Mouse (Mus musculus) kidney, postnatal 25 days (tissue): ENCODE measurements around the gene Plcb1.

Source experiments
- DNase-seq, 2 experiments: peaks; one replicate each; pipeline ENCODE4 v3.0.0; 2021; ENCODE audit warnings: mixed read lengths in 2 of 2

Plcb1 gene

DNA sequence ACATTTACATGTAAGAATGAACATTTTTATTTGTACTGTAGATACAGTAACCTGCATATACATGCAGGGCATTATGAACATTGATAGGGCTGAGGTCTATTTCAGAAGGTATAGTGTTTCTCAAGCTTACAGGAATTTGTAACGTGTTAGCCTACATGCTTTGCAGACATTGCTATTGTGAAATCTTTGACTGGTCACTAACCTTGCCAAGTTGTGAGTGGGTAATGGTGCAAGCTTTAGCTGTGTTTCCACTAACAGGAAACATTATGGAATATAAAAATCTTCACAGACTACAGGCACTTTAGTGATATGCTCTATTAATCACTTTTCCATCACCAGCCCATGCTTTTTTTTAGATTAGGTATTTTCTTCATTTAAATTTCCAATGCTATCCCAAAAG is 289.5 kb downstream of the Plcb1 start:
- no peak for DNase-seq

DNA sequence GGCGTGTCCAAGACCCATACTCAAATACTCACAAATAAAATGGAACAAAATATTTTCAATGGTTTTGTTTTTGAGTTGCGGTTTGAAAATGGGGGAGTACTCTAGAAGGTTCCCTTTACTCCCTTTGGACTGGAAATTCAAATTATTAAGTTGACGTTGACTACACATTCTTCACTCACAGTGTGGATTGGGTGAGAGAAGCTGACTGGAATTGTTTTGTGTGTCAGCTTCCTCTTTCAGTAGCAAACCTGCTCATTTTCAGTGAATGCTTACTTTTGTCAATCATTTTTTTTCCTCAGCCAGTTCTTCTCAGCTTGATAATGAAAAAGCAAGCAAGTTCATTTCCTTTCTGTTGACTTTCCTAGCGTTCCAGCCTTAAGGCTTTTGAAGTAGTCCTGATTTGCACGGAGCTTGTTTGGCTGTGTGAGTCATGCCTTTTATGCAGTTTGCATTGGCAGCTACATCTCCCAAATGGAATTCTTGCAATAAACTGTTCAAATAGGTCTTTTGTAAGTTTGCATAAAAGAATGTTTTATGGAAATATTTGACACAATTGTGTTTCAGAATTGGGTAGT is 306.8 kb downstream of the Plcb1 start:
- DNase-seq: no peak

DNA sequence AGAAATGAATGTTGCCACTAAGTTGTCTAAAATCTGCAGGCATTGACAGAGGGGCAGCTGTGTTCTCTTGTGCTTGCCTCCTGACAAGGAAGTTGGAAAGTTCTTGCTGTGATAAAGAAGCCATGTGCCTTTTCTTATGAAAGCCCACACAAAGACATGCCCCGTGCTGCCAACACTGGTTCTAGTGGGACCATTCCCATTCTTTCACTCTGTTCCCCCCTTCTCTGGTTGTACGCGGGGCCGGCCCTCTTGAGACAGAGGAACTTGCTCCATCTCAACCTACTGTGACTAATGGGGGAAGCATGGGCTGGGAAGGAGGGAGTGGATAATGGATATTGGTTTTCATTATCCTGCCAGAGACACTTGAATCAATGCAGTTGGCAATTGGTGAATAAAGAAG is 315.4 kb downstream of the Plcb1 start:
- no peak for DNase-seq

DNA sequence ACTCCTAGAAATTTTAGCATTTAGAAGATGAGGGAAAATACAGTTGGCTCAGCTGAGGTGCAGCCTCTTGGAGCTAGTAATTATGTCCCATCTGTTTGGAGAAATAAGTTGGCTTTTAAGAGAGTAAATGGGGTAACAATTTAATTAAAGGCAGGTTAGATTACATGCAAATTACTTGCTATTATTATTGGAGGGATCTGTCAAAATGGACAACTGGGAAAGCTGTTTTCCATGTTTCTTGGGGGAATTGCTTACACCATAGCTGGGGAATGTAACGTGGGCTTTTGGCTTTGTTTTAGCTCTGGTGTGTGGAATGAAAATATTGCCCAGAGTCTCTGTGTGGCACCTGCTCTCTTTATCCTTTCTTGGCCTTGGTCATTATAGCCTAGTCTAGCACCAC is 316.1 kb downstream of the Plcb1 start:
- no peak for DNase-seq

DNA sequence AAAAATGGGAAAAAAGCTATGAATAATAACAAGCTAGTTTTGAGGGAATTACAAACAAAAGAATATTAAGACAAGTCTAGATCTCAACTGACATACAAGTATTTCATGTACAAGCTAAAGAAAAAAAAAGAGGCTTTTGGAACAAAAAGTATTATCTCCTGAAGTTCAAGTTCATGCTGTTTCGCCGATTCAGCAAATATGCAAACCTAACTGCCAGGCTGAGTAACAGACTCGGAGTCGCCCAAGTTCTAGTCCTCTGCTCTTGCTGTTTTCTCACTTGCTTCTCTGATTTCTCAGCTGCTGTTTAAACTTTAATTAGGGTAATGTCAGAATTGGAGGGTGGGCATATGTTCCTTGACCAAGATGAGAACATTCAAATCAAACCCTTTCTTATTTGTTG is 320.8 kb downstream of the Plcb1 start:
- no peak for DNase-seq

DNA sequence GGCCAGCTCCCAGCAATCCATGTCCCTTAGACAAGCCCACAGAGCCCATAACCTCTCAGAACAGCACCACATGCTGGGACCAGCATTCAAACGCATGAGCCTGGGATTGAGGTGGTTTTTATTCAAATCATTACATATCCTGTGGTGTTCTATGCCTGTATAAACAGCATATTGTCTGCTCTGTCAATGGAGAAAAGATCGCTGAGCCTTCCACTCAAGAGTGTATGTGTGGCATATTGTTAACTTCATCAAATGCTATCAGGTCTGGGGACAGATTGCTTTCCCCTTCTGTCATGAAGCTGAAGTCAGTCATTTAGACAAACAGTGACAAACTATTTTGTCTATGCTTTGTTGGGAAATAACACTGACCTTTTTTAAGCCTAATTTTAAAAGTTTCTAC is 322.7 kb downstream of the Plcb1 start:
- no peak for DNase-seq

DNA sequence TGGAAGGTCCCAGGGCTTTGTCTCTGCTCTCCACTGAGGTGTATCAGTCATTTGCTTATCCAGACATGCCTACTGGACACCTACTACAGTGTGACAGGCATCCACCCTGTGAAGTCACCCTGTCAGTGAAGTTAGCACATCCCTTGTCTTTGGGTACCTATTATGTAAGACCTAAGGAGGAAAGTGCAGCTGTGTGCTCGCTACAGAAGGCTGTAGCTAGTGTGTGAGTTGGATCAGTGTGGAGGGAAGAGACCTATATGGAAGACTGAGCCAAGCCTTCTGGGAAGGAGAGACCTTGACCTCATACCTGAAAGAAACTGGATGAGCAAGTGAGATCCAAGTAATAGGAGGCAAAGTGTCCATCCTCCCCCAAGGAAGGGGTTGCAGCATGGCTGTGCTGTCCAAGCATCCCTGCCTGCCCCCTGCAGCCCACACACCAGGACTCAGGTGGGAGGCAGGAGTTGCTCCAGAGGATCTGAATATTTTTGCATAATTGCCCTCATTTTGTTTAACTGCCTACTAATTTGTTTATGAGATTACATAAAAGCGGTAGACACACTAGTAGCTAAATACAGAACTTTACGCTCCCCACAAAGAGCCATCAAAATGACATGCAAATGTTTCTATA is 328.7 kb downstream of the Plcb1 start:
- DNase-seq: no peak

DNA sequence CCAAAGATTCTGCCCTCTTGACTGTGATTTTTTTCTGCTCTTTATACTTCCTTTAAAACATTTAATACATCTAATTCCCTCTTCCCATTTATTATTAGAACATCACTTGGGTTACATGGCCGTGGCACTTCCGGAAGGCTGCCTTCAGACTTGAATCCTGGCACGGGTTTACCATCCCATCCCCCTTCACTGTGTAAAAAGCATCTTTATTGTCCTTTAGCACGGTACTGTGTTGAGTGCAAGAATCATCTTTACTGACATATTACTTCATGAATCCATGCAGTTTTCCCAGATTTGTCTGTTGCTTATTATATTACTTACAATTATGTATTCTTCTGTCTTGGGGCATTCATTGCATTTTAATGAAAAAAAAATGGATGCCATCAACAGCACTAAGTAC is 337.2 kb downstream of the Plcb1 start:
- no peak for DNase-seq

DNA sequence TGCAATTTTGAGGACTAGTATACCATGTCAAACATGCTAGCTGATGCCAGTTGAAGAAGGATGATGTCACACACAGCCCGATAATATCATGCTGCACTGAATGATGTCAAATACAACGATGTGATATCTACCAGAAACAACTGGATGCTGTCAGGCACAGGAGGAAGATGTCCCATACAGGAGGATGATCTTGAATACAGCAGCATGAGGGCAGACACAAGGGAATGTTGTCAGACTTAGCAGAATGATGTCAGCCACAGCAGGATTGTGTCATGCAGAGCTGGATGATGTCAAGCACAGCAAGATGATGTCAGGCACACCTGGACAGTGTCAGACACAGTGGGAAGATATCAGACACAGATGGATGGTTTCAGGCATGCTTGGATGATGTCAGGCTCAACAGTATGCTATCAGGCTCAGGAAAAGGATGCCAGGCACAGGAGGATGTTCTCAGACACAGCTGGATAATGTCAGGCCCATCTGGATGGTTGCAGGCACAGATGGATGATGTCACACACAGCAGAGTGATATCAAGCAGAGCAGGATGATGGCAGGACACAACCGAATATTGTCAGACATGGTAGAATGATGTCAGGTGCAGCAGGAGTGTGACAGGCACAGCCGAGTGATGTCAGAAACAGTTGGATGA is 338.0 kb downstream of the Plcb1 start:
- DNase-seq: no peak

DNA sequence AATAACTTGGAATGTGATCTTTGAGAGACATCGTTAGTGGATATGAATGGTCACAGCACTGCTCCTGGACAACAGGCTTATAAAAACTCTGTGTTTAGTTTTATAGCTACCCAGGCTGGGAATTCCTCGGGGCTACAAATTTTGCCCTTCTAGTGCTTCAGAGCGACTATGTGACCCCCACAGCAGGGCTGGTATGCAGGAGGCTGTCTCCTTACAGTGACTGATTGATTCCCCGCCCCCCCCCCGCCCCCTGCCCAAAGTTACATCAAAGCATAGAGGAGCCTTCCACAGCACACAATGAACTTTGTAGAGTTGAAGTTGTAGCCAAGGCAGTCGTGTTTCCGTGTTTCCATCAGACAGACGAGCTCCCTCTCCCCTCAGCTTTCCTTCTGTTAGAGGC is 354.7 kb downstream of the Plcb1 start:
- no peak for DNase-seq

DNA sequence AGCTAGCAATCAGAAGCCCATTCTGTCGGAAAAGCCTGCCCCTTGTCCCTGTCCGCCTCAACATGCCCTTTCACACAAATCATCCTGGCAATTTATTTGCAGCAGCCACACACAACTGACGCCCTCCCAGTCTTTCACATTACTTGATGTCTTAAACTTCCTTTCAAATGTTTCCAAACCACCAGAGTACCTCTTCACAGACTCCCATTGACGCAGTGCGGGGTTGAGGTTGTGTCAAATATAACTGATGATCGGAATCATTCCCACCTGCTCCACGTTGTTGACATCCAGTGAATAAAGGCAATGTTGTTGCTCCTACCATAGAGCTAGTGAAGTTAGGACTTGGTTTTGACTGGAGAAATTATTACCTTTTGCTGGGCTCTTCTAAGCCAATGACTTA is 366.4 kb downstream of the Plcb1 start:
- DNase-seq: no peak

DNA sequence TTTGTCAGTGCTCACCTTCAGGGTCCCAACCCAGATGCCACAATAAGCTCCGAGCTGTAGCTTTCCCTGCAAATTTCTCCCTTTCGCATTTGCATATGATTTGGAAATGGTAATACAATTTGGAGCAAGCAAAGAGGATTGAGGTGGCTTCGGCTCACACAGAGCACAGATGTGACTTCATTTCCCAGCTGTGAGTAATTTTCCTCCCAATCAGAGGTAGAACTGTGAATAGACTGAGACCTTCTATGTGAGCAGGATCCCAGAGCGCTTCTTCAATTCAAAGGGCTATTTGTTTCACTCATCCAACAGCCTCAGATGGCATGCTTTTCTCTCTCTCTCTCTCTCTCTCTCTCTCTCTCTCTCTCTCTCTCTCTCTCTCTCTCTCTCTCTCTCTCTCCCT is 367.4 kb downstream of the Plcb1 start:
- DNase-seq: no peak

DNA sequence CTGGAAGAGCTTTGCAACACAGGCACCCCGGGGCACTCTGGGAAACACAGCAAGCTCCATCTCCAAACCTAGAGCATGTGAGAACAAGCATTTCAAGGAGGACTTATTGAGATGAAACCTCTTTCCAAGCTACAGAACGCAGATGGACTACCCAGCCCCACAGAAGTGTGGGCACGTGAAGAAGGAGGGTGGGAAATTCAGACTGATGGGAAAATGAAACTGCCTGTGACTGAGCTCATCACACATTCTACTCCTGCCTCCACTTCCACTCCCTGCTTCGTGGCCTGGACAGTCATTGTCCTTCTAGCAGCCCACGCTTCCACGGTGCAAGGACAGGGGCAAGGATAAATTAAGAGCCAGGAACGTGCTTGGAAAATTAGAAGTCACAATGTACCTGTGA is 370.2 kb downstream of the Plcb1 start:
- DNase-seq: no peak

DNA sequence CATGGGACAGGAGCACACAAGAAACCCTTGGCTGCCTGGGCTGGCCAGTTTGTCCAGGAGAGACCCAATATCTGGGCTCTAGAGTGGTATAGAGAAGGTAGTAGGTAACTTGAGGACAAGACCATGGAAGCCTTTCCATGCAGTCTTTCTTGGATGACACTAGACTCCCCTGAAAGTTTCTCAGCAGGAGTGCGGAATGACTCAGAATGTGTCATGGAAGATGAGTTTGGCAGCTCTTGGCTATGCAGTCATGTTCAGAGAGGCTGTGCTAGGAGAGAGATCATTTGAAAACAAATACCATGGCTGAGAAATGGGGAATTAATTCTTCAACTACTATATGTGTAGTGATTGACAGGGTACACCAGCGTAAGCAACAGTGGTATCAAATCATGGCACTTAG is 372.1 kb downstream of the Plcb1 start:
- DNase-seq: no peak

DNA sequence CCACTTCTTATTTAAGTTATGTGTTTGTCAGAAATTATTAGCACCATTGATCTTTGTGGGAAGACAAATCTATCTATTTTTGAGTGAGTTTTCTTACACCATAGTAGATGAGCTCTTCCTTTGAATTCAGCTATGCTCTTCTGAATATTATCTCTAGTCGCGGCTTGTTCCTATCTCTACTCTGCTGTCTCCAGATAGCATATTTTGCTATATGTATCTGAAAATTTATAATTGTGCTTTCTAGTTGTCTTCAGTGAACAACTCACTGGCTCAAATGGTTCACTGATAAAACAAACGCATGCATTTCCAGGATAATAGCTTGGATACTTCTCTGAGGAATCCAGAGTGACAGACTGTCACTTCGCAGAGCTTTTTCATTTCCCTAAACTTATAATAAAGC is 375.8 kb downstream of the Plcb1 start:
- DNase-seq: no peak

DNA sequence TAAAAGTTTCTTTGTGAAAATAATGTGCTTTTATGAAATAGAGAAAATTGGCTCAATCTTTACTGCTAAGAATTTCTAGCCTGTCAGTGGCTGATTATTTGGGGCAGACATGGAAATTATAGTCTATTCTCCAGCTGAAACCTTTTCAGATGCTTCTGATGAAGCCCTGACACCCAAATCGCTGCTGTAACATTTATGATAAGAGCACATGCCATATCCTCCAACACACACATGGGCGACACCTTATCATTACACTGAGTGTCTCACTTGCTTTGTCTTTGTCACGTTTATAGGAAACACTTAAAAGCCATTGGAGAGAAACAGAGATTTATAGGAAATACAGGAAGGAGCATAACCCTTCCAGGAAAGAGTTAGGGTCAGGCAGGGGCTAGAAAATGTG is 379.6 kb downstream of the Plcb1 start:
- DNase-seq: no peak

DNA sequence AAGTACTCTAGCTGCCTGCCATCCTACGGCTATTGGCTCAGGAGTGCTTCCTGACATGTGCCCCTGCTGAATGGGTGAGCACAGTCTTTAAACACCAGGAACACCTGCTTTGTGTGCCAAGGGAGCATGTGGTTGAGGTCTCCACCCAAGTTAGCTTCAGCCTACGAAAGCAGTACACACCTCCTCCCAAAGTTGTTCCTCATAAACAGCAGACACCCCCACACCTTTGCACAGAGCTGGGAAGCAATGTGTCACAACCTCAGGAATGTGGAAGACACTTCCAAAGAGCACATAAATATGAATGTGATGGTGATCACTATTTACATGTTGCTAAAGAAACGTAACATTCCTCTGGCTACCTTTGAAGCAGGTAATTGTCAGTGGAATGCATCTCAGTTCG is 389.7 kb downstream of the Plcb1 start:
- DNase-seq: no peak

DNA sequence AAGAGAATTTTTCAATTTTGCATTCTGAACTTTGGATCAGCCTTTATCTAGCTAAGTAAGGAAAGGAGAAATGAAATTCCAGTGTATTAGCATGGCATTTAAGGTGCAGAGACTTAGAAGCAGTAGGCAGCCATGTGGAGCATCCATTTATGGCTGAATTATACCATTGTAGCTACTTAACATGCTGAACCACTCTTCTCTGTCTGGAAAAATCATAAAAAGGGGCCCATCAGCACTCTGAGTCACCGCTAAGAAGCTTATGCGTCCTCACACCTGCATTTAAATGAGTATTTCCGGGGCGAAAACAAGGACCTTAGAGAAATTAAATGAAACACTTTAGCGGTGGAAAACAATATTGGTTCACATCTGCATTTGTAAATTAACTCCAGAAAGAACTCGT is 401.8 kb downstream of the Plcb1 start:
- no peak for DNase-seq

DNA sequence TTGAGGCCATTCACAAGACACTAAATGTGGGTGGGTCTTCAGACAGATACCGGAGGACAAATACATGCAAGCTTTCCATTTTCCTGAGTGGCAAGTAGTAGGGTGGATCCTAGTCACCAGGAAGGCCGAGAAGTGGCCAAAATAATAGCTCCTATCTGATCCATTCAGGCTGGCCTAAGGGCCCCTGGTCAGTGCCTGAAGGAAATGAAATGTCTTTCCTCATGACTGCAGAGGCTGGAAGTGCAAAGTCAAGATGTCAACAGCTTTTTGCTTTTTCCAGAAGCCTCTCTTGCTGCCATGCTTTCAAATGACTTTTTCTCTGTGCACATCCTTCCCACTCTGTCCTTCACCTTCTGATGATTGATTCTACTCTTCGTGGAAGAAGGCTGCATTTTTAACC is 415.0 kb downstream of the Plcb1 start:
- no peak for DNase-seq

DNA sequence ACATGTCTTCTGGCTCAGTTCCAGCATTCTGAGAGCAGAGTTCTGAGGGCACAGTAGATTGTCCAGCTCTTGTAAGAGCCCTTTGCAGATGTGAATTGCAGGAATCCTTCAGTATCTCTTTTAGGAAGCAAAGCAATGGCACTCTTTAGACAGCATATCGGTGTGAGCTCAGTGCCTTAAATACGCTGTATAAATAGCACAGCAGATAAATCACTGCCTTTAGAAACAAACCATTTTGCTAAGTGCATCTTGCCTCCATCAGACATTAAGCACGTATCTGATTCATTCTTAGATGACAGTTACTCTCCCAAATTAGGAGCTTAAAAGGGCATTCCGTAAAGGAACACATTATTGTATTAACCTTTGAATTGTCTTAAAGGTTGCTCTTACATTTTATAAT is 416.5 kb downstream of the Plcb1 start:
- DNase-seq: peak in 1 of 2 experiments; percentile 10

DNA sequence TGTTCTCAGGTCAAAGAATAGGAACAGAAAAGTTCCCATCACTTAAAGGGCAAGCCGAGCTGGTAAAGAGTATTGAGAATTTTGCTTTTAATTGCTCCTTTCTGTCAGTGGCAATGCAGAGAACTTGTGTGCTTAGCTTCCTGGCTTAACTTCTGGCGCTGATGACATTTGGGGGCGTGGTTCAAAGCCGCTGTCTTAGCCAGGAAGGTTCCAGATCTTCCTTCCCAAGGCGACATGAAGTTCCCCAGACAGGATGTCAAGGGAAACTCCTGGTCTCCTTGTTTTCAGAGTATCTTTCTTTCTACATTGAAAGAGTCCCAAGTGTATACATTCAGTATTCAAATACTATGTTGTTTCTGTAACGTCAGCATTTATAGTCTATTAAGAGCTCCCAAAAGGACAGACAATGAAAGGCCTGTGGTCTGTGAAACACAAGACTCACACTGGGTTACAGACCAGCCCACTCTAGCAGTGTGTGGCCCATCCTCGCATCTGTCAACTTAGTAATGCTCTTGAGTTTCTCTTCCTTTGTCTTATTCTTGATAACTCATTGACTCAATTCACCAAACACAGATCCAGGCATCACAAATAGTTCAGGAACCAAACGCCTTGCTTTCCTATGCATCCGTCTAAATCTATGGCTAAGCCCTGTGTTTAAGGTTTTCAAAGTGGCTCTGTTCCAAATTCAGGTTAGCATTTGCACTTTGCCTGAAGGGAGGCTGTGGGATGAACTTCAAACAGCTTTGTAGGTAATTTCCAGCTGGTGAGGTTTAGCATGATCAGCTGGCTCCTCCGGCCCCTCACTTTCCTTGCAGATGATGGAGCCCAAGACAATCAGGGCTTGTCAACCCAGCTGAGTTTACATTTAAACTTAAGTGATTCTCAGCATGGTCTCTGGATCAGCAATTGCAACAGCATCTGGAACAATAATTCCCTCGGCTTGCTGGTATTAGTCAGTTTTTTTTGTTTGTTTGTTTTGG is 418.6 kb downstream of the Plcb1 start:
- no peak for DNase-seq

DNA sequence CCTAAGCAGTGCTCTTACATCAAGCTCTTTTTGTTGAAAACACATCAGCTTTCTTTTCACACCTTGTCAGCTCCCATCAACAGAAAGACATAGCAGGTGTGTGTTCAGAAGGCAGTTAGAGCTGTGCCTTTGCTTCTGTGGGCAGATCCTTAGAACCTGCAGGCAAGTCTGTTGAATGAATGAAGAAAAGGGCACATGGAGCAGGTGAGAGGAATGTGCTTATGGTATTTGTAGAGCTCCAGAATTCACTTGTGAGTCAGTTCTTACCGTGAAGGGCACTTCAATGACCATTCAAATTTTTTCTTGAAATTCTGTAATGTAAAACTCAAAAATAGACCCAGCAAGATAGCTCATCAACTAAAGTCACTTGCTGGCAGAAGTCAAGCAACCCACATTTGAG is 423.0 kb downstream of the Plcb1 start:
- no peak for DNase-seq

DNA sequence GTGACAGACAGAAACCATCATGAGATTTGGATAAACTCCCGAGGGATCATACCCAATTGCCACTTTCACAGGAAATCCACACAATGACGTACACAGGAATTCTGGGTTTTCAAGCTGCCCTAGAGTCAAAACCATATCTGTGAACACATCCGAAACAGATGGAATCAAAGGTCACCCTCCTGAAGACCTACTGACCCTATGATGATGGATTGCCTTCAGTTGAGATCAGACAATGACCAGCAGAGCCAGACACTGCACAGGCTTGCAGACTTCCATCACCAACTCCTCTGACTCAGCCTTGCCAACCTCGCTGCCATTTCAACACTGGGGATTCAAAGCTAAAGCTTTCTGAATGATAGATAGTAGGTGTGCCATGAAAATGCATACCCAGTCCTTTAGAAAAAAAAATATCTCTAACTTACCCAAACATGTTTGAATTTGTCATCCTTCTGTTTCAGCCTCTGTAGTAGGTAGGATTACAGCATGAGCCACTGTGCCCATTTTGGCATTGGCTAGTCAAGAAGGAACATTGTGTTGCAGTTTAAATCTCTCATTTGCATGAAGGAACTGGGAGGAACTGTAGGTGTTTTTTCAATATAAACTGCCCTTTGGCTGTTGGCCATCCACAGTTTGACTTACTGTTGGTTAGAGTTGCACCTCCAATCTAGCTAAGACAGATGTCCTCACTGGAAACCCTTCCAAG is 429.0 kb downstream of the Plcb1 start:
- DNase-seq: no peak
